In genomic region chr4:53773911-53774310, GRCm38 (mm10) we compare ENCODE assay signal across 18 mouse cellular contexts. TPM values are rescaled to one million over a fixed set of nuclear protein-coding genes. Genes with fewer than 3 reads are reported as not detected.
"Had no signal": no experiment of that assay in that cellular context is flagged by ENCODE, and none has a peak within 500 bp of the region (broad histone marks: within the 10 kb centered on the region; RNA-seq: fewer than 3 reads in every experiment).

No protein-coding gene starts in this region.

- DNase-seq: lung, adult 18-20 months; lung, embryonic 14.5 days; lung, postnatal 10 days; lung, postnatal 4 days; midbrain, embryonic 14.5 days; right cerebral cortex, postnatal 14 days; thymus, adult 2 months; thymus, postnatal 25 days; thymus, postnatal 4 days had no signal

- H3K27ac ChIP-seq: liver, embryonic 14.5 days; midbrain, embryonic 10.5 days; midbrain, embryonic 12.5 days; neural tube, embryonic 12.5 days; stomach, embryonic 15.5 days; stomach, postnatal 0 days had no signal

- H3K4me3 ChIP-seq: midbrain, embryonic 10.5 days; midbrain, embryonic 12.5 days; neural tube, embryonic 12.5 days; stomach, embryonic 15.5 days had no signal

RNA-seq across cellular contexts. Expression of gene Tal2, which starts 5.6 kb away (rescaled TPM):
- total RNA-seq: monocyte, adult 5-6 weeks had no signal
- polyA plus RNA-seq: liver, embryonic 14.5 days; liver, embryonic 16.5 days; spleen, adult 2 months had no signal
